Mouse (Mus musculus) embryonic facial prominence, embryonic 15.5 days (tissue): ENCODE measurements around the gene Dnah5. TPM values are rescaled to one million over a fixed set of nuclear protein-coding genes. Genes with fewer than 3 reads are reported as not detected.

Source experiments
- ATAC-seq: fragments of 200-750 bp; cut with Nextera tagmentation; 2 replicates; pipeline ENCODE4 v1.8.0; 2017; ENCODE audit warnings: low read depth, moderate TSS enrichment; ENCODE audit not compliant: insufficient number of reproducible peaks, low FRiP score, low TSS enrichment
- H3K27ac ChIP-seq: fragments of 300-500 bp; sonication (generic); replicated peaks from 2 replicates; pipeline ENCODE4 v1.5.1; 2015; ENCODE audit warnings: mild to moderate bottlenecking, inconsistent platforms
- H3K27me3 ChIP-seq: fragments of 300-500 bp; sonication (generic); 2 replicates; pipeline ENCODE4 v1.6.1; 2015; ENCODE audit warnings: inconsistent platforms
- H3K36me3 ChIP-seq: fragments of 300-500 bp; sonication (generic); 2 replicates; pipeline ENCODE4 v1.6.1; 2015; ENCODE audit warnings: mild to moderate bottlenecking, inconsistent platforms
- H3K4me1 ChIP-seq: fragments of 300-500 bp; sonication (generic); 2 replicates; pipeline ENCODE4 v1.6.1; 2015; ENCODE audit warnings: inconsistent platforms
- H3K4me2 ChIP-seq: fragments of 300-500 bp; sonication (generic); replicated peaks from 2 replicates; pipeline ENCODE4 v1.6.1; 2015; ENCODE audit warnings: mild to moderate bottlenecking, inconsistent platforms
- H3K4me3 ChIP-seq: fragments of 300-500 bp; sonication (generic); replicated peaks from 2 replicates; pipeline ENCODE4 v1.5.1; 2015; ENCODE audit warnings: mild to moderate bottlenecking, inconsistent platforms
- H3K9ac ChIP-seq: fragments of 300-500 bp; sonication (generic); 2 replicates; pipeline ENCODE4 v1.6.1; 2015; ENCODE audit warnings: inconsistent platforms
- H3K9me3 ChIP-seq: fragments of 300-500 bp; sonication (generic); replicated peaks from 2 replicates; pipeline ENCODE4 v1.6.1; 2016; ENCODE audit warnings: inconsistent platforms
- WGBS: fragments of 180-500 bp; shearing (Covaris S2); methylation state at CpG from one replicate; pipeline ENCODE4 v1.1.7; 2015; 5-methylcytosine and 5-hydroxymethylcytosine counted together
- polyA plus RNA-seq: library from polyadenylated mRNA; unstranded; fragments of >200 nt; fragmentation: Nextera tagmentation; extraction: Ambion mirVana; gene quantifications from 2 replicates; pipeline ENCODE4 v1.2.1, GENCODE M21; 2015

Dnah5 gene
- polyA plus RNA-seq, 1 experiment from 2014 or later = 1.0 TPM

GRCm38 (mm10) chr15:28187472-28188360 is 15.8 kb upstream of the Dnah5 start:
- no peak overlapping the region for H3K9ac ChIP-seq
- no peaks in the 10 kb centered on the region for H3K9me3 ChIP-seq
- no peak overlapping the region for H3K4me3 ChIP-seq
- H3K36me3 ChIP-seq = no peaks in the 10 kb centered on the region
- H3K4me1 ChIP-seq = 0 out of 2 replicates have a peak, but pooled peaks cover 3% of the 10 kb centered on the region
- no peak overlapping the region for H3K27ac ChIP-seq
- no peak for ATAC-seq
- 0 out of 2 replicates have a peak overlapping the region, but pooled peaks have one; percentile 21 for H3K4me2 ChIP-seq
- no peaks in the 10 kb centered on the region for H3K27me3 ChIP-seq
- 23% methylated on average over 22 of the region's 22 CpGs for WGBS

DNA sequence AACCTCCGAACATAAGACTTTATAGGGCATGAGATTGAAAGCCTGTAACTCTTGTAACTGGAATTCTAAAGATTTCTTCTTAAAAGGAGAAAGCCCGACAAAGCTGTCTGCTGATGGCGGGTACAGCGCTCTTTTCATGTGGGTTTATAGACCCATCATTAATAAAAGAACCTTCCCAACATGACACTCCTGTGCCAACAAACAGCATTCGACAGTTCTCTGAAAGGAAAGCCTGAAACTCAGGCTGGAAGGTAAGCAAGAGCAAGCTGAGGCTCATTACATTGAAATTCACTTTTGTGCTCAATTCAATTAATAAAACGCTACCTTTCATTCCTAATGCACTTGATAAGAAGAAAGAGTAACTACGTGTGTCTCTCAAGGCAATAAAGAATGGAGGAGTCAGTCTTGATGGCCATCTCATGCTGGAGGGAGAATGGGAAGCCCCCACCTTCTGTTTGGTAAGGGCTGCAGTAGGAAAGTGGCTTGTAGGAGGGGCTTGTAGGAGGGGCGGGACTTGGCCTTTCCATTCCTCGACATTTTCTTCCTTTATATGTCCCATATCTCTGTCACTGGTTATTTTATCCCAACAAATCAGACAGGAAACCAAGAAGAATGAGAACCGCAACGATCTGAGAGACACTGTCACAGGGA is 15.1 kb upstream of the Dnah5 start:
- Histone ChIP-seq H3K4me1 (0 out of 2 replicates have a peak, but pooled peaks cover 3% of the 10 kb centered on the region), H3K27me3 (no peaks in the 10 kb centered on the region), H3K4me2 (no peak overlapping the region), H3K36me3 (no peaks in the 10 kb centered on the region), H3K4me3 (no peak overlapping the region), H3K9ac (no peak overlapping the region), H3K9me3 (no peaks in the 10 kb centered on the region), H3K27ac (no peak overlapping the region)
- WGBS = 71% methylated on average over 11 of the region's 11 CpGs
- ATAC-seq = no peak

GRCm38 (mm10) chr15:28189668-28190067 is 13.9 kb upstream of the Dnah5 start:
- Histone ChIP-seq H3K4me2 (0 out of 2 replicates have a peak overlapping the region, but pooled peaks have one; percentile 25), H3K9ac (no peak overlapping the region), H3K27me3 (no peaks in the 10 kb centered on the region), H3K4me1 (0 out of 2 replicates have a peak, but pooled peaks cover 3% of the 10 kb centered on the region), H3K27ac (no peak overlapping the region), H3K9me3 (no peaks in the 10 kb centered on the region), H3K4me3 (0 out of 2 replicates have a peak overlapping the region, but pooled peaks have one; percentile 3), H3K36me3 (no peaks in the 10 kb centered on the region)
- WGBS = 33% methylated on average over 12 of the region's 12 CpGs
- no peak for ATAC-seq

GRCm38 (mm10) chr15:28198609-28199008 is 4.9 kb upstream of the Dnah5 start:
- 51% methylated on average over 4 of the region's 4 CpGs for WGBS

DNA sequence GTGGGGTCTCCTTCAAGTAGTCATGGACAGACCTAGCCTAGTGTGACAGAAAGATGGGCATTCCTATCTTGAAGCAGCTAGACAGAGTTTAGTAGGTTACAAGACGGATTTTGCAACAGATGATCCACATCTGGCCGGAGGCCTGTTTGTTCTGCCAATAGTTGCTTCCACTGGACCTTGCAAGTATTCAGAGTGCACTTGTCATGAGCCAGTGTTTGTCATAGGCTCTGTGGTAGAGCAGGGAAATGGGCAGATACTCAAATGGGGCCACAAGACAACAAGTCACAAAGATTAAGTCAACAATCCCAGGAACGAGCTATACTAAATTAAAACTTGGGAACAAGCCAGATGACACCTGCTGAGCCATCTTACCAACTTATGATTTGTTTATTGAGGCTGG is 1.1 kb downstream of the Dnah5 start:
- no peaks in the 10 kb centered on the region for H3K9me3 ChIP-seq
- H3K4me3 ChIP-seq = no peak overlapping the region
- no peaks in the 10 kb centered on the region for H3K36me3 ChIP-seq
- no peaks in the 10 kb centered on the region for H3K27me3 ChIP-seq
- H3K4me1 ChIP-seq = no peaks in the 10 kb centered on the region
- 76% methylated on average over 3 of the region's 3 CpGs for WGBS
- H3K9ac ChIP-seq = no peak overlapping the region
- H3K27ac ChIP-seq = no peak overlapping the region
- H3K4me2 ChIP-seq = no peak overlapping the region
- no peak for ATAC-seq

More at GRCm38 (mm10) chr15:28198609-28199008, 4.9 kb upstream of the Dnah5 start:
- Histone ChIP-seq H3K4me1 (no peaks in the 10 kb centered on the region), H3K4me2 (no peak overlapping the region), H3K36me3 (no peaks in the 10 kb centered on the region), H3K27me3 (no peaks in the 10 kb centered on the region), H3K9ac (no peak overlapping the region), H3K4me3 (no peak overlapping the region), H3K9me3 (no peaks in the 10 kb centered on the region), H3K27ac (no peak overlapping the region)
- no peak for ATAC-seq

DNA sequence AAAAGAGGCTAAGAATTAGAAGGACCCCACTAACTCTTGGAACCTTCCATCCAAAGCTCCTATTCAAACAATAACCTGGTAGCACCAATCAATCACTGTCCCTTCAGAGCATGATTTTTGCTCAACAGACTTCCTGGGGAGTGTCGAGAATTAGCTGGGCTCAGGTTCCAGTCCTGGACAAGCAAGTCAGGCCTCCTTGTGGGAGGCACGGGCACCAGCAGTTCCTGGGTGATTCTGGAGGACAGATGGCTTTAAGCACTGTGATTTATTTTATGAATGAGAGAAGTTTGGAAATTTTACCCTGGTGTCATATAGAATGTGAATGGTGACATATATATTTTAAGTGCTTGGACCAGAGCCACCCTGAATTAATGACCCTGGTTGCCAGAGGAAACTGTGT is 4.0 kb downstream of the Dnah5 start:
- no peaks in the 10 kb centered on the region for H3K27me3 ChIP-seq
- no peaks in the 10 kb centered on the region for H3K36me3 ChIP-seq
- H3K9me3 ChIP-seq = no peaks in the 10 kb centered on the region
- H3K4me2 ChIP-seq = no peak overlapping the region
- no peak overlapping the region for H3K27ac ChIP-seq
- no peak for ATAC-seq
- no peaks in the 10 kb centered on the region for H3K4me1 ChIP-seq
- H3K9ac ChIP-seq = no peak overlapping the region
- H3K4me3 ChIP-seq = no peak overlapping the region
- WGBS = 40% methylated on average over 2 of the region's 2 CpGs

DNA sequence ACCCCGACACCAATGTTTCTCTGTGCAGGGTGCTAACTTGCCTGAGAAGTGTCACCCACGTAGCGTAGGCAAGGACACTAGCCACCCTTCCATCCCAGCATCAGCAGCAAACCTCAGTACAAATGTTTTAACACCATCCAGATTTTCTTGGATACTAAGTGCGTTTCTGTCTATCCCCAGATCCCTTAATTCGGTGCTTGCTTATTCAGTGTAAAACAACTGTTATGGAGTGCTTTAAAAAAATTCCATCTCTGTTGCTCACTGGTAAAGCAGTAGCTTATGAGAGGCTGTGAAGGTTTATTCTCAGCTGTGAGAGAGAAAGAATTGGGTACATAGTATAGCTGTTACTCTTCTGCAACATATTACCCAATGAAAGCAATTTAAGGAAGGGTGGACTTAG is 9.5 kb downstream of the Dnah5 start:
- Histone ChIP-seq H3K4me1 (no peaks in the 10 kb centered on the region), H3K4me2 (no peak overlapping the region), H3K4me3 (no peak overlapping the region), H3K9me3 (no peaks in the 10 kb centered on the region), H3K36me3 (no peaks in the 10 kb centered on the region), H3K27me3 (no peaks in the 10 kb centered on the region), H3K27ac (no peak overlapping the region), H3K9ac (no peak overlapping the region)
- 79% methylated on average over 5 of the region's 5 CpGs for WGBS
- no peak for ATAC-seq

GRCm38 (mm10) chr15:28216358-28216757 is 12.8 kb downstream of the Dnah5 start:
- no peaks in the 10 kb centered on the region for H3K27me3 ChIP-seq
- no peak overlapping the region for H3K4me3 ChIP-seq
- H3K4me1 ChIP-seq = no peaks in the 10 kb centered on the region
- H3K27ac ChIP-seq = no peak overlapping the region
- H3K9me3 ChIP-seq = no peaks in the 10 kb centered on the region
- H3K9ac ChIP-seq = no peak overlapping the region
- no peak for ATAC-seq
- 68% methylated on average over 8 of the region's 8 CpGs for WGBS
- no peak overlapping the region for H3K4me2 ChIP-seq
- H3K36me3 ChIP-seq = no peaks in the 10 kb centered on the region

DNA sequence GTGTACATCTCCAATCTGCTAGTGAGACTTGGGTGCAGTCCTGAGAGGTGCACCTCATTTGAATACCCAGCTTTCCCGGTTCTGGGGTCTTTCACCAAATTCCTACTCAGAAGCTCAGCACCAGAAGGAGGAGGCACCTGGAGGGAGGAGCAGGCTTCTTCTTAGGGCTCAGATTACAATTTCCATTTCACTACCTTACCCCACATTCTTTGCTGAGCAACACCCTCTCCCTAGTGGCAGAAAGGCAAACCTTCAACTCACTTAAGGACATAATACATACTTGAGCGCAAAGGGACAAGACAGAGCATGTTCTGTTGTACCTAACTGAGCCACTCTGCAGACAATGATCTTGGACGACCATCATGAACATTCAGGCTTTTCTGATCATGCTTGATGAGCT is 23.8 kb downstream of the Dnah5 start:
- 43% methylated on average over 3 of the region's 3 CpGs for WGBS

GRCm38 (mm10) chr15:28260250-28260649 is 56.7 kb downstream of the Dnah5 start:
- Histone ChIP-seq H3K4me2 (no peak overlapping the region), H3K27ac (no peak overlapping the region)
- WGBS = 78% methylated on average over 1 of the region's 1 CpGs

More for the DNA sequence above, 23.8 kb downstream of the Dnah5 start:
- Histone ChIP-seq H3K27ac (no peak overlapping the region), H3K9me3 (no peaks in the 10 kb centered on the region), H3K27me3 (no peaks in the 10 kb centered on the region), H3K4me3 (no peak overlapping the region), H3K36me3 (no peaks in the 10 kb centered on the region), H3K4me1 (no peaks in the 10 kb centered on the region), H3K4me2 (no peak overlapping the region), H3K9ac (no peak overlapping the region)
- ATAC-seq = no peak

GRCm38 (mm10) chr15:28299438-28299837 is 95.9 kb downstream of the Dnah5 start:
- H3K36me3 ChIP-seq = no peaks in the 10 kb centered on the region
- no peak overlapping the region for H3K4me2 ChIP-seq
- H3K4me3 ChIP-seq = no peak overlapping the region
- no peaks in the 10 kb centered on the region for H3K9me3 ChIP-seq
- no peak overlapping the region for H3K27ac ChIP-seq
- H3K27me3 ChIP-seq = no peaks in the 10 kb centered on the region
- H3K4me1 ChIP-seq = no peaks in the 10 kb centered on the region
- ATAC-seq = no peak
- 90% methylated on average over 4 of the region's 4 CpGs for WGBS
- no peak overlapping the region for H3K9ac ChIP-seq

More at GRCm38 (mm10) chr15:28260250-28260649, 56.7 kb downstream of the Dnah5 start:
- no peak overlapping the region for H3K9ac ChIP-seq
- no peak overlapping the region for H3K4me3 ChIP-seq
- ATAC-seq = no peak
- H3K36me3 ChIP-seq = no peaks in the 10 kb centered on the region
- no peaks in the 10 kb centered on the region for H3K9me3 ChIP-seq
- H3K27me3 ChIP-seq = no peaks in the 10 kb centered on the region
- H3K4me1 ChIP-seq = no peaks in the 10 kb centered on the region
